Mouse (Mus musculus) spleen, adult 10 weeks (tissue): ENCODE data around the gene Dlg5. TPM values are rescaled to one million over a fixed set of nuclear protein-coding genes. Genes with fewer than 3 reads are reported as not detected.

Experiments
- polyA plus RNA-seq: library from polyadenylated mRNA; stranded (reverse); fragments of 350-450 nt; fragmentation: Illumina TruSeq; extraction: RNeasy Lipid Tissue Mini Kit (QIAGEN cat#74804); gene quantifications from one replicate; pipeline ENCODE4 v1.2.3, GENCODE M21; 2015; ENCODE audit warnings: low replicate concordance; ENCODE audit not compliant: insufficient read depth

The Dlg5 gene
- 5.2 TPM for polyA plus RNA-seq

GRCm38 (mm10) chr14:24245177-24246081 is at the start of gene Dlg5:
TSS of gene Dlg5 (minus strand) at chr14:24245920.

GRCm38 (mm10) chr14:24292914-24293313 is 47.2 kb upstream of the Dlg5 start, which contains the start of gene E330034G19Rik:
TSS of gene E330034G19Rik (plus strand) at chr14:24293214.

Other genes starting within 250 kb of the Dlg5 start
- 1.2 TPM for gene Kcnma1, start 231.4 kb downstream of the Dlg5 start, polyA plus RNA-seq
- gene E330034G19Rik, start 47.3 kb upstream of the Dlg5 start, polyA plus RNA-seq = not detected
- 25.4 TPM for gene Polr3a, start 241.1 kb upstream of the Dlg5 start, polyA plus RNA-seq
- 13,124 TPM for gene Rps24, start 241.2 kb upstream of the Dlg5 start, polyA plus RNA-seq